Mouse (Mus musculus) olfactory bulb, adult 2 months (tissue): ENCODE data around the gene Uqcc2. TPM values are rescaled to one million over a fixed set of nuclear protein-coding genes. Genes with fewer than 3 reads are reported as not detected.

ENCODE experiments used
- H3K27ac ChIP-seq: fragments of 200-500 bp; 2 replicates; pipeline ENCODE4 v1.5.1; 2012; ENCODE audit warnings: low read depth, low read length; ENCODE audit not compliant: insufficient read depth
- H3K4me1 ChIP-seq: fragments of 200-500 bp; 2 replicates; pipeline ENCODE4 v1.6.1; 2012; ENCODE audit warnings: low read length; ENCODE audit not compliant: control insufficient read depth, insufficient read depth
- H3K4me3 ChIP-seq: fragments of 200-500 bp; 2 replicates; pipeline ENCODE4 v1.5.1; 2012; ENCODE audit warnings: mild to moderate bottlenecking, low read depth, low read length, moderate library complexity; ENCODE audit not compliant: insufficient read depth
- CTCF ChIP-seq: fragments of 200-500 bp; IDR thresholded peaks from 2 replicates; pipeline ENCODE4 v1.5.1; 2012; ENCODE audit warnings: low read depth, mild to moderate bottlenecking, low read length, moderate library complexity; ENCODE audit not compliant: insufficient read depth
- POLR2A ChIP-seq: fragments of 200-500 bp; IDR thresholded peaks from 2 replicates; pipeline ENCODE4 v1.6.1; 2012; ENCODE audit warnings: mild to moderate bottlenecking, low read depth, low read length, moderate library complexity; ENCODE audit not compliant: insufficient read depth
- WGBS: fragments of 180-500 bp; shearing (Covaris S2); methylation state at CpG from one replicate; pipeline ENCODE4 v1.1.7; 2018; 5-methylcytosine and 5-hydroxymethylcytosine counted together
- polyA plus RNA-seq: library from polyadenylated mRNA; stranded (reverse); fragments of >200 nt; gene quantifications from 2 replicates; pipeline ENCODE4 v1.2.4, GENCODE M21; 2012; ENCODE audit warnings: low replicate concordance; ENCODE audit not compliant: missing spikeins, insufficient read depth, insufficient read length

The Uqcc2 gene
- polyA plus RNA-seq, 1 experiment: not detected

DNA sequence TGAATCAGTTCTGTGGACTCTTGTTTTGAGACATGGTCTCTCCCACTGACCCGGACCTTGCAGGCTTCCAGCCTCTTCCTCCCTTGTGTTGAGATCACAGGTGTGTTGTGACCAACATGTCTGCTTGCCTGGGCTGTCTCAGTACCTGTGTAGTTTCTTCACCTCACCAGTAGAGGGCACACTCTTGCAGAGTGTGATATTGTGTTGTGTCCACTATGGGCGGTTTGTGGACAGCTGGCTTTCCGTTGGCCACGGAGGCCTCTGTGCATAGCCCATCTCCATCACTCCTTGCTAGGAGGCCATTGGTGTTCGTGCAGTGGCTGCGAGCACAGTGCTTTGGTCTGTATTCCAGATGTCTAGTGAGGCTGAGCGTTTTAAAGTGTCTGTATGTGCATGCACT is 56.6 kb downstream of the Uqcc2 start:
- TF ChIP-seq POLR2A (no peak), CTCF (peak; percentile 9; the same call in 1 of the 2 replicates)
- no peak overlapping the region for H3K27ac ChIP-seq
- H3K4me3 ChIP-seq: no peak overlapping the region
- H3K4me1 ChIP-seq: peaks cover 5% of the 10 kb centered on the region; the same call in 1 of the 2 replicates
- WGBS: 97% methylated on average over 7 of the region's 7 CpGs

DNA sequence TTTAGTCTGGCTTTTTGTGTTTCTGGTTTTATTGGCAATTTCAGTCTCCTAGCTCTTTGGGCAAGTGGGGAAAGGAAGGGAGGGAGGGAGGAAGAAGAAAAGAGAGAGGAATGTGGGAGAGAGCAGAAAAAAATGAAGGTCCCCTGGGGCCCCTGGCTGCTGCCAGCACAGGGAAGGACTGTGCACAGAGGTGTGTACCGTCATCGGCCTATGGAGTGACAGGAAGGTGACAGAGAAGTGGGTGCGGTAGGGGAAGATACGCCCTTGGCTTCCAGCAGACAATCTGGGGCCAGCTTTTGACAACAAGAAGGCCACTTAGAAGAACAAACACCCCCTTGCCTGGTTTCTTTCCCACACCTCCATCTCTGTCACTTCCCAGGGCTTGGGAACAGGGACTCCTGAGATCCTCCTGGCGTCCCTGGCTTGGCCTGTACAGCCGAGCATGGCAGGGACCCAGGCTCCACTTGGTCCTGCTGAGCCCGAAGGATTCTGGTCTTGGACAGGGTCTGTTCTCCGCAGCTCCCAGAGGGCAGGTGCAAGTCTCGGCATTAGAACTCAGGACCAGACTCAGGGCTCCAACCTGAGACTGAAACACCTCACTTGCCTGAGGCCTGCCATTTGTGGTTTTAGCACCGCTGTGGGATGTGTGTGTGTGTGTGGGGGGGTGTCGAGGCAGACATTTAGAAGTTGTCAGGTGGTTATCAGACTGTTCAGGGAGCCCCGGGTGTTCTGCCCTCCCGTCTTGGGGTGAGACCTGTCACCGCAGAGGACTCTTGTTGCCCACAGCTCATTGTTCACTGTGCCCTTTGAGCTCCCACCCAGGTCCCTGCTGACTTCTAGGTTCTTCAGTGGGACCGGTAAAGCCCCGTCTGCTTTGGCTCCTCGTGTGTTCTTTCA is 58.6 kb downstream of the Uqcc2 start:
- Histone ChIP-seq H3K27ac (no peak overlapping the region), H3K4me3 (no peak overlapping the region), H3K4me1 (peaks cover 5% of the 10 kb centered on the region)
- TF ChIP-seq CTCF: no peak
- no peak for TF ChIP-seq POLR2A
- WGBS: 79% methylated on average over 17 of the region's 17 CpGs

DNA sequence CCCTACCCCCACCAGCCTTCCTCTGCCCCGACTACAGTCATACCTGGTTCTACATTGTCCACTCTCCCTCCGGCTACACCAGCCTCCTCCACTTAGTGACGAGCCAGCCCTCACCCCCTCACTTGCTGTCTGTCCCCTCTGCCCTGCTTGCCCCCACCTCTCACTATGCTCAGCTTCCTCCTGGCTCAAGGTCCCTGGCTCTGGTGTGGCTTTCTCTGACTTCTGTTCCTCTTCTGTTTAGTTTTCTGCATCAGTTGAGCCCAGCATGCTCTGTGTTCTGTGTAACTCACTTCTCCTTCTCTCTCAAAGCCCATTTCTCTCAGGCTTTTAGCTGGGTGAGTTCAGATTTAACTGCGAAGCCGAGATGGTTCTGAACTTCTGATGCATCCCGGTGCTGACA is 59.5 kb downstream of the Uqcc2 start:
- no peak for TF ChIP-seq CTCF
- Histone ChIP-seq H3K27ac (no peak overlapping the region), H3K4me1 (peaks cover 5% of the 10 kb centered on the region), H3K4me3 (no peak overlapping the region)
- 84% methylated on average over 6 of the region's 6 CpGs for WGBS

DNA sequence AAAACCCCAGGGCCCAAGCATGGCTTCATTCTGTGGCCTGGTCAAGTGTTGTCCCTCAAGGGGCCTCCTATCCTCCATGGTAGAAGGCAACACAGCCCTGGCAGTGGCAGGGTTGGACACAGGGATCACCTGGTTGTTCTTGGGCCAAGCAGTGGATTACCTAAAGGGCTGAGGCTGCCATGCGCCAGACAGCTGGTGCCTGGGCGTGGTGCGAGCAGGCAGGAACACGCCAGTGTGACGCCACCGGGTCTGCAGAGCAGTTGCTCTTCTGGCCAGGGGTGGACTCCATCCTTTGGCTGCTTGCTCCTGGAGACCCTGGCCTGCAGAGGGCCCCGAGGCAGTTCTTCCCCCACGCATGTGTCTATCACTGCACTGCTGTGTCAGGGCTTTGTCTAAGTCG is 59.9 kb downstream of the Uqcc2 start:
- peaks cover 5% of the 10 kb centered on the region for H3K4me1 ChIP-seq
- H3K4me3 ChIP-seq: no peak overlapping the region
- WGBS: 84% methylated on average over 9 of the region's 9 CpGs
- TF ChIP-seq POLR2A: no peak
- TF ChIP-seq CTCF: no peak
- no peak overlapping the region for H3K27ac ChIP-seq

DNA sequence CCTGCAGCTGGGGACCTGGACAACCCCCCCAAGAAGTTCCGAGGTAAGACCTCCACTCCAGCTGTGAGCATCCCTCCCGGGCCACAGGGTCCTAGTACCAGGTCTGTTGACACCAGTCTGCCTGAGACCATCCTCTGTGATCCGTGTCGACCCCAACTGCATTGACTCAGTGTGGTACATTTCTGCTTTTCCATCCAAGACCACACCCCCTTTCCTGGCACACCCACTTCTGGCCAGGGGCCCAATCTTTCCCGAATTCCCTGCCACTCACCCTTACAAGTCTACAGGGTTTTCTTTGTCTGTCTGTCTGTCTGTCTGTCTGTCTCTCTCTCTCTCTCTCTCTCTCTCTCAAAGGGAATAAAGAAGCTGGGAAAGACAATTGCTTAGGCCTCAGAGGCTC is 60.6 kb downstream of the Uqcc2 start:
- Histone ChIP-seq H3K27ac (no peak overlapping the region), H3K4me1 (peaks cover 5% of the 10 kb centered on the region), H3K4me3 (no peak overlapping the region)
- 66% methylated on average over 5 of the region's 5 CpGs for WGBS
- TF ChIP-seq CTCF (no peak), POLR2A (no peak)

Other genes starting within 250 kb of the Uqcc2 start
- not detected in 2 replicates for gene Kifc5b, start 216.8 kb downstream of the Uqcc2 start, polyA plus RNA-seq
- not detected in 2 replicates for gene Phf1, start 200.9 kb downstream of the Uqcc2 start, polyA plus RNA-seq
- not detected in 2 replicates for gene Cuta, start 194.3 kb downstream of the Uqcc2 start, polyA plus RNA-seq
- 50.4 and 503 TPM in 2 replicates for gene Syngap1, start 192.7 kb downstream of the Uqcc2 start, polyA plus RNA-seq
- 109 TPM in 1 of 2 replicates, not detected in the other for gene Zbtb9, start 160.7 kb downstream of the Uqcc2 start, polyA plus RNA-seq
- not detected in 2 replicates for gene Bak1, start 104.9 kb downstream of the Uqcc2 start, polyA plus RNA-seq
- gene Itpr3, start 76.6 kb downstream of the Uqcc2 start, polyA plus RNA-seq: not detected in 2 replicates
- not detected in 2 replicates for gene Ip6k3, start 33.9 kb upstream of the Uqcc2 start, polyA plus RNA-seq
- not detected in 2 replicates for gene Lemd2, start 70.6 kb upstream of the Uqcc2 start, polyA plus RNA-seq